Mouse (Mus musculus) neural tube, embryonic 12.5 days (tissue): ENCODE measurements at regions not wholly inside any gene's neighbourhood (a gene's known extent, or its start where the extent isn't known, plus 50 kb on each side); places are given as distances from the start of the nearest gene placed in this dataset.
"Not testable (repeated sequence)": the region's sequence is repeated elsewhere in the genome, so short reads cannot be mapped to it uniquely, and the experiment has no call there.

Experiments used
- ATAC-seq: fragments of 200-750 bp; cut with Nextera tagmentation; 2 replicates; pipeline ENCODE4 v1.8.0; 2017; ENCODE audit warnings: low read depth, mild to moderate bottlenecking, moderate TSS enrichment, moderate library complexity; ENCODE audit not compliant: low FRiP score
- H3K27ac ChIP-seq: fragments of 300-500 bp; sonication (generic); 2 replicates; pipeline ENCODE4 v1.5.1; 2016
- H3K27me3 ChIP-seq: fragments of 300-500 bp; sonication (generic); replicated peaks from 2 replicates; pipeline ENCODE4 v1.6.1; 2016; ENCODE audit warnings: mild to moderate bottlenecking
- H3K36me3 ChIP-seq: fragments of 300-500 bp; sonication (generic); 2 replicates; pipeline ENCODE4 v1.6.1; 2016; ENCODE audit warnings: mild to moderate bottlenecking
- H3K4me1 ChIP-seq: fragments of 300-500 bp; sonication (generic); 2 replicates; pipeline ENCODE4 v1.6.1; 2016
- H3K4me2 ChIP-seq: fragments of 300-500 bp; sonication (generic); replicated peaks from 2 replicates; pipeline ENCODE4 v1.6.1; 2016; ENCODE audit warnings: mild to moderate bottlenecking
- H3K4me3 ChIP-seq: fragments of 300-500 bp; sonication (generic); 2 replicates; pipeline ENCODE4 v1.5.1; 2016
- H3K9ac ChIP-seq: fragments of 300-500 bp; sonication (generic); 2 replicates; pipeline ENCODE4 v1.6.1; 2016; ENCODE audit warnings: mild to moderate bottlenecking
- H3K9me3 ChIP-seq: fragments of 300-500 bp; sonication (generic); 2 replicates; pipeline ENCODE4 v1.6.1; 2016; ENCODE audit warnings: mild to moderate bottlenecking
- WGBS: fragments of 180-500 bp; shearing (Covaris S2); methylation state at CpG from one replicate; pipeline ENCODE4 v1.1.7; 2016; 5-methylcytosine and 5-hydroxymethylcytosine counted together

DNA sequence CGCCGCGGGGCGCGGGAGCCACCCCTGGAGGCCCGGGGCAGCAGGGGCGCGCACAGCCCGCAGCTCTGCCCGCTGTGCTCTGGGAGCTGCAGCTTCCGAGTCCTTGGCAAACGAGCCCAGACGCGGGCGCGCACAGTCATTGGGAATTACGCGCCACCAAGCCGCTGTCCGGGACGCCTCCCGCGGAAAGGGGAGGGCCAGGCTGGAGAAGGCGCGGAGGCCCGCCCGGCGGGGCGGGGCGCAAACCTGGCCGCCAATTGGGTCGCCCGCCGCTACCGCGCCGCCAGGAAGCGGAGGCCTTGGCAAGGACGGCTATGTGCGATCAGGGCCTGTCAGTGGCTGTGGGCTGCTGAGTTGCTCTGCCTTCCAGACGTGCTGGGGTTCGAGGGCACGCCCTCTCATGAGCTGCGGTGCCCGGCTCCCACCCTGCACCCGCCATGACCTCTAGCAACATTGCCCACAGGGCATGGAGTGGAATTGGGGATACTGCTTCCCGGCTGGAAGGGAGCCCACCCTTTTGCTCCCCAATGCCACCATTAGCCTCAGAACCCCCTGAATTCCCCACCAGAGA lies 739.1 kb upstream of the Ywhaq start:
- WGBS = 2% methylated on average over 43 of the region's 47 CpGs
- not testable (repeated sequence) for H3K36me3 ChIP-seq
- peak overlapping the region; percentile 44 for H3K4me2 ChIP-seq

GRCm38 (mm10) chr12:22155341-22155740 lies 737.9 kb upstream of the Ywhaq start:
- WGBS = 83% methylated on average over 5 of the region's 8 CpGs
- ATAC-seq, H3K4me2 ChIP-seq, H3K9me3 ChIP-seq, H3K4me3 ChIP-seq, H3K4me1 ChIP-seq, H3K9ac ChIP-seq, H3K27ac ChIP-seq, H3K36me3 ChIP-seq, H3K27me3 ChIP-seq: not testable (repeated sequence)

More for the DNA sequence above, 739.1 kb upstream of the Ywhaq start:
- not testable (repeated sequence) for ATAC-seq, H3K4me1 ChIP-seq, H3K27me3 ChIP-seq, H3K9ac ChIP-seq, H3K27ac ChIP-seq, H3K9me3 ChIP-seq
- 0 out of 2 replicates have a peak overlapping the region, but pooled peaks have one; percentile 18 for H3K4me3 ChIP-seq
